Mouse (Mus musculus) ZHBTc4 (cell line): ENCODE data around the gene Gm5797.
"Not testable (repeated sequence)": the region's sequence is repeated elsewhere in the genome, so short reads cannot be mapped to it uniquely, and the experiment has no call there.

ENCODE experiments used
- DNase-seq: peaks from one replicate; pipeline ENCODE4 v3.0.0-alpha.2; 2011; ENCODE audit warnings: low read depth, low spot score

Gene Gm5797

GRCm38 (mm10) chr14:7332295-7332694 lies at the start of gene Gm5797:
Gm5797 (minus strand) TSS chr14:7332395.
- DNase-seq: not testable (repeated sequence)

- DNase-seq: not testable (repeated sequence)
Observed at GRCm38 (mm10) chr14:7365034-7365433, 32.8 kb upstream of the Gm5797 start, which contains the start of gene Gm8374. Gm8374 (minus strand) TSS chr14:7365134.

GRCm38 (mm10) chr14:7315093-7315492 lies 17.1 kb downstream of the Gm5797 start:
- DNase-seq: peak; percentile 16

GRCm38 (mm10) chr14:7314661-7315060 lies 17.5 kb downstream of the Gm5797 start, which contains the start of gene Gm3739:
Gm3739 (minus strand) TSS chr14:7315049.
- DNase-seq: not testable (repeated sequence)
